Mouse (Mus musculus): ENCODE data around the gene Cdr2l. TPM values are rescaled to one million over a fixed set of nuclear protein-coding genes. Genes with fewer than 3 reads are reported as not detected.

The Cdr2l gene
- polyA plus RNA-seq, 1 experiment, result 14.3 TPM

- WGBS, result 71% methylated on average over 1 of the region's 1 CpGs
- no peak for DNase-seq
- no peaks in the 10 kb centered on the region for H3K27me3 ChIP-seq (ENCODE audit: control insufficient read depth, insufficient read depth, low read length)
Measured at GRCm38 (mm10) chr11:115421328-115421727, 39.6 kb downstream of the Cdr2l start.

GRCm38 (mm10) chr11:115421972-115422371 lies 40.3 kb downstream of the Cdr2l start:
- H3K4me1 ChIP-seq (replicated peaks; ENCODE audit: control insufficient read depth, insufficient read depth, low read length), result peaks cover 50% of the 10 kb centered on the region
- TF ChIP-seq CTCF (IDR thresholded peaks at IDR 0.05; ENCODE audit: borderline replicate concordance, control insufficient read depth, extremely low read depth, insufficient read depth, low read length, poor library complexity), result no peak
- no peak for TF ChIP-seq POLR2A (IDR thresholded peaks at IDR 0.05; ENCODE audit: control insufficient read depth, extremely low read depth, insufficient read depth, low read length, poor library complexity)
- WGBS, result 69% methylated on average over 16 of the region's 16 CpGs
- peak overlapping the region; percentile 40; the same call in 1 of the 2 replicates for H3K27ac ChIP-seq (ENCODE audit: control insufficient read depth, insufficient read depth, low read length)
- no peaks in the 10 kb centered on the region for H3K36me3 ChIP-seq (ENCODE audit: control insufficient read depth, insufficient read depth, low read length)
- DNase-seq, result peak; percentile 38
- peak overlapping the region; percentile 2; the same call in 1 of the 2 replicates for H3K4me3 ChIP-seq (ENCODE audit: control insufficient read depth, insufficient read depth, low read length)
- H3K27me3 ChIP-seq (ENCODE audit: control insufficient read depth, insufficient read depth, low read length), result no peaks in the 10 kb centered on the region

More at GRCm38 (mm10) chr11:115421328-115421727, 39.6 kb downstream of the Cdr2l start:
- Histone ChIP-seq H3K4me1 (replicated peaks; ENCODE audit: control insufficient read depth, insufficient read depth, low read length) (peaks cover 46% of the 10 kb centered on the region), H3K4me3 (ENCODE audit: control insufficient read depth, insufficient read depth, low read length) (no peak overlapping the region), H3K36me3 (ENCODE audit: control insufficient read depth, insufficient read depth, low read length) (no peaks in the 10 kb centered on the region; the same call in 1 of the 2 replicates), H3K27ac (ENCODE audit: control insufficient read depth, insufficient read depth, low read length) (peak overlapping the region; percentile 72)
- TF ChIP-seq CTCF (IDR thresholded peaks at IDR 0.05; ENCODE audit: borderline replicate concordance, control insufficient read depth, extremely low read depth, insufficient read depth, low read length, poor library complexity) (no peak), POLR2A (IDR thresholded peaks at IDR 0.05; ENCODE audit: control insufficient read depth, extremely low read depth, insufficient read depth, low read length, poor library complexity) (no peak)

DNA sequence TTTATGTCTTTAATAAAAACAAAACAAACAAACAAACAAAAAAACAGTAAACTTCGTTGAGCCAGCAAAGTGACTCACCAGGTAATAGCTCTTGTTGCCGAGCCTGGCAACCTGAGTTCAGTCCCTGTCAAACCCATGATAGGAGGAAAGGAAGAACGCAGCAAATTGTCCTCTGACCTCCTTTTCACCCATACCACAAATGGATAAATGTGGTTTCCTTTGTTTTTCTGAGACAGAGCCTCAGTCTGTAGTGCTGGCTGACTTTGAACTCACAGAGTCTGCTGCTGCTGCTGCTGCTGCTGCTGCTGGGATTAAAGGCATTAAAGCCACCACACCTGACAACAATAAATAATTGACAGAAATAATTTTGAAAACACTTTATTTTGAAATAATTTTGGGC lies 41.4 kb downstream of the Cdr2l start:
- TF ChIP-seq CTCF (IDR thresholded peaks at IDR 0.05; ENCODE audit: borderline replicate concordance, control insufficient read depth, extremely low read depth, insufficient read depth, low read length, poor library complexity), result no peak
- TF ChIP-seq POLR2A (IDR thresholded peaks at IDR 0.05; ENCODE audit: control insufficient read depth, extremely low read depth, insufficient read depth, low read length, poor library complexity), result no peak
- peaks cover 61% of the 10 kb centered on the region for H3K4me1 ChIP-seq (replicated peaks; ENCODE audit: control insufficient read depth, insufficient read depth, low read length)
- no peaks in the 10 kb centered on the region for H3K27me3 ChIP-seq (ENCODE audit: control insufficient read depth, insufficient read depth, low read length)
- no peak overlapping the region for H3K4me3 ChIP-seq (ENCODE audit: control insufficient read depth, insufficient read depth, low read length)
- DNase-seq, result no peak
- H3K27ac ChIP-seq (ENCODE audit: control insufficient read depth, insufficient read depth, low read length), result peak overlapping the region; percentile 40; the same call in 1 of the 2 replicates
- WGBS, result 23% methylated on average over 3 of the region's 3 CpGs
- H3K36me3 ChIP-seq (ENCODE audit: control insufficient read depth, insufficient read depth, low read length), result no peaks in the 10 kb centered on the region

GRCm38 (mm10) chr11:115424666-115425065 lies 43.0 kb downstream of the Cdr2l start:
- Histone ChIP-seq H3K4me3 (ENCODE audit: control insufficient read depth, insufficient read depth, low read length) (no peak overlapping the region), H3K36me3 (ENCODE audit: control insufficient read depth, insufficient read depth, low read length) (peaks cover 5% of the 10 kb centered on the region), H3K27ac (ENCODE audit: control insufficient read depth, insufficient read depth, low read length) (peak overlapping the region; percentile 92), H3K27me3 (ENCODE audit: control insufficient read depth, insufficient read depth, low read length) (no peaks in the 10 kb centered on the region), H3K4me1 (replicated peaks; ENCODE audit: control insufficient read depth, insufficient read depth, low read length) (peaks cover 63% of the 10 kb centered on the region)
- no peak for TF ChIP-seq CTCF (IDR thresholded peaks at IDR 0.05; ENCODE audit: borderline replicate concordance, control insufficient read depth, extremely low read depth, insufficient read depth, low read length, poor library complexity)
- TF ChIP-seq POLR2A (IDR thresholded peaks at IDR 0.05; ENCODE audit: control insufficient read depth, extremely low read depth, insufficient read depth, low read length, poor library complexity), result no peak
- no peak for DNase-seq
- WGBS, result 32% methylated on average over 7 of the region's 7 CpGs

DNA sequence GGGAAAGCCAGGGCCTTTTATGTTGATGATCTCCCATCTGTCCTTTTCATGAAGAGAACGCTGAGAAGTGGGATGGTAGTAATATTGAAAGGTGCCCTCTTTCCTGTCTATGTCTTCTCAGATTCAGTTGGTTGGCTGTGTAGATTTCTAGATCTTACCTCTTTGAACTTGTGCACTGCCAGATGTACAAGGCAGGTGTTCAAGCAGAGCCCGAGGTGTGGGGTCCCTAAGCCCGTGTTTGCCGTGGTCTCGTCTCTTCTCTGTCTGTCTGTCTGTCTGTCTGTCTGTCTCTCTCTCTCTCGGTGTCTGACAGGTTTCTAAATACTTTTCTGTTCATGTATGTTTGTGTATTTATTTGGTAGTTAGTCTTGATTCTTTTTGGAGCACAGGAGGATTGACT lies 44.0 kb downstream of the Cdr2l start:
- peaks cover 63% of the 10 kb centered on the region for H3K4me1 ChIP-seq (replicated peaks; ENCODE audit: control insufficient read depth, insufficient read depth, low read length)
- no peak overlapping the region; the same call in 1 of the 2 replicates for H3K4me3 ChIP-seq (ENCODE audit: control insufficient read depth, insufficient read depth, low read length)
- peaks cover 15% of the 10 kb centered on the region for H3K36me3 ChIP-seq (ENCODE audit: control insufficient read depth, insufficient read depth, low read length)
- peak; percentile 58 for DNase-seq
- TF ChIP-seq POLR2A (IDR thresholded peaks at IDR 0.05; ENCODE audit: control insufficient read depth, extremely low read depth, insufficient read depth, low read length, poor library complexity), result no peak
- no peak for TF ChIP-seq CTCF (IDR thresholded peaks at IDR 0.05; ENCODE audit: borderline replicate concordance, control insufficient read depth, extremely low read depth, insufficient read depth, low read length, poor library complexity)
- peak overlapping the region; percentile 92 for H3K27ac ChIP-seq (ENCODE audit: control insufficient read depth, insufficient read depth, low read length)
- WGBS, result 14% methylated on average over 6 of the region's 6 CpGs
- no peaks in the 10 kb centered on the region for H3K27me3 ChIP-seq (ENCODE audit: control insufficient read depth, insufficient read depth, low read length)

GRCm38 (mm10) chr11:115427482-115428331 lies 46.0 kb downstream of the Cdr2l start:
- no peak overlapping the region for H3K4me3 ChIP-seq (ENCODE audit: control insufficient read depth, insufficient read depth, low read length)
- H3K27ac ChIP-seq (ENCODE audit: control insufficient read depth, insufficient read depth, low read length), result peak overlapping the region; percentile 68
- peak; percentile 8; the same call in 1 of the 2 replicates for TF ChIP-seq CTCF (IDR thresholded peaks at IDR 0.05; ENCODE audit: borderline replicate concordance, control insufficient read depth, extremely low read depth, insufficient read depth, low read length, poor library complexity)
- no peak for TF ChIP-seq POLR2A (IDR thresholded peaks at IDR 0.05; ENCODE audit: control insufficient read depth, extremely low read depth, insufficient read depth, low read length, poor library complexity)
- peaks cover 50% of the 10 kb centered on the region for H3K4me1 ChIP-seq (replicated peaks; ENCODE audit: control insufficient read depth, insufficient read depth, low read length)
- H3K27me3 ChIP-seq (ENCODE audit: control insufficient read depth, insufficient read depth, low read length), result no peaks in the 10 kb centered on the region
- WGBS, result 59% methylated on average over 20 of the region's 20 CpGs
- H3K36me3 ChIP-seq (ENCODE audit: control insufficient read depth, insufficient read depth, low read length), result peaks cover 31% of the 10 kb centered on the region
- peak; percentile 83 for DNase-seq

Measured in thymus, adult 2 months (tissue).